Mouse (Mus musculus): ENCODE results near the gene C730034F03Rik. TPM values are rescaled to one million over a fixed set of nuclear protein-coding genes. Genes with fewer than 3 reads are reported as not detected.

C730034F03Rik gene
- polyA plus RNA-seq, 1 experiment from 2014 or later = 2.8 TPM

Other genes with a start within 250 kb of the C730034F03Rik start
- 184 and 188 TPM in 2 replicates for gene Plxnb2, start 248.8 kb upstream of the C730034F03Rik start, polyA plus RNA-seq (2015; fragmentation: Nextera tagmentation; extraction: Ambion mirVana)
- gene Dennd6b, start 233.1 kb upstream of the C730034F03Rik start, polyA plus RNA-seq (2015; fragmentation: Nextera tagmentation; extraction: Ambion mirVana) = 20.4 and 21.9 TPM in 2 replicates
- gene Ppp6r2, start 218.0 kb upstream of the C730034F03Rik start, polyA plus RNA-seq (2015; fragmentation: Nextera tagmentation; extraction: Ambion mirVana) = 24.0 and 26.7 TPM in 2 replicates
- 49.3 and 52.0 TPM in 2 replicates for gene Sbf1, start 114.3 kb upstream of the C730034F03Rik start, polyA plus RNA-seq (2015; fragmentation: Nextera tagmentation; extraction: Ambion mirVana)
- 0.98 and 1.5 TPM in 2 replicates for gene Adm2, start 106.9 kb upstream of the C730034F03Rik start, polyA plus RNA-seq (2015; fragmentation: Nextera tagmentation; extraction: Ambion mirVana)
- 17.0 and 28.6 TPM in 2 replicates for gene Miox, start 95.2 kb upstream of the C730034F03Rik start, polyA plus RNA-seq (2015; fragmentation: Nextera tagmentation; extraction: Ambion mirVana)
- 68.3 and 79.0 TPM in 2 replicates for gene Lmf2, start 73.9 kb upstream of the C730034F03Rik start, polyA plus RNA-seq (2015; fragmentation: Nextera tagmentation; extraction: Ambion mirVana)
- gene Ncaph2, start 73.9 kb upstream of the C730034F03Rik start, polyA plus RNA-seq (2015; fragmentation: Nextera tagmentation; extraction: Ambion mirVana) = 165 and 175 TPM in 2 replicates
- 9.7 and 11.8 TPM in 2 replicates for gene Sco2, start 55.7 kb upstream of the C730034F03Rik start, polyA plus RNA-seq (2015; fragmentation: Nextera tagmentation; extraction: Ambion mirVana)
- 0.94 and 1.9 TPM in 2 replicates for gene Tymp, start 52.5 kb upstream of the C730034F03Rik start, polyA plus RNA-seq (2015; fragmentation: Nextera tagmentation; extraction: Ambion mirVana)
- 1.1 and 1.6 TPM in 2 replicates for gene Odf3b, start 50.3 kb upstream of the C730034F03Rik start, polyA plus RNA-seq (2015; fragmentation: Nextera tagmentation; extraction: Ambion mirVana)
- 0.04 TPM in 1 of 2 replicates, not detected in the other for gene Klhdc7b, start 44.7 kb upstream of the C730034F03Rik start, polyA plus RNA-seq (2015; fragmentation: Nextera tagmentation; extraction: Ambion mirVana)
- gene Syce3, start 19.1 kb upstream of the C730034F03Rik start, polyA plus RNA-seq (2015; fragmentation: Nextera tagmentation; extraction: Ambion mirVana) = not detected in 2 replicates
- 7.4 and 8.1 TPM in 2 replicates for gene Cpt1b, start 3.7 kb upstream of the C730034F03Rik start, polyA plus RNA-seq (2015; fragmentation: Nextera tagmentation; extraction: Ambion mirVana)
- 0.33 TPM in 1 of 2 replicates, not detected in the other for gene Gm44502, start 107 bp downstream of the C730034F03Rik start, polyA plus RNA-seq (2015; fragmentation: Nextera tagmentation; extraction: Ambion mirVana)
- gene Chkb, start 319 bp downstream of the C730034F03Rik start, polyA plus RNA-seq (2015; fragmentation: Nextera tagmentation; extraction: Ambion mirVana) = 57.6 and 64.3 TPM in 2 replicates
- 0.92 and 1.1 TPM in 2 replicates for gene Mapk8ip2, start 24.3 kb downstream of the C730034F03Rik start, polyA plus RNA-seq (2015; fragmentation: Nextera tagmentation; extraction: Ambion mirVana)
- 19.2 and 21.1 TPM in 2 replicates for gene Arsa, start 47.8 kb downstream of the C730034F03Rik start, polyA plus RNA-seq (2015; fragmentation: Nextera tagmentation; extraction: Ambion mirVana)
- gene Shank3, start 70.0 kb downstream of the C730034F03Rik start, polyA plus RNA-seq (2015; fragmentation: Nextera tagmentation; extraction: Ambion mirVana) = 1.8 and 2.9 TPM in 2 replicates
- gene Acr, start 138.7 kb downstream of the C730034F03Rik start, polyA plus RNA-seq (2015; fragmentation: Nextera tagmentation; extraction: Ambion mirVana) = 0.15 TPM in 1 of 2 replicates, not detected in the other
- 56.1 and 59.5 TPM in 2 replicates for gene Rabl2, start 162.3 kb downstream of the C730034F03Rik start, polyA plus RNA-seq (2015; fragmentation: Nextera tagmentation; extraction: Ambion mirVana)

Measured in kidney, embryonic 16.5 days (tissue).